Mouse (Mus musculus) limb, embryonic 11.5 days (tissue): Measurements from ENCODE around the gene Cpsf3. TPM values are rescaled to one million over a fixed set of nuclear protein-coding genes. Genes with fewer than 3 reads are reported as not detected.

Experiments
- ATAC-seq: fragments of 200-750 bp; cut with Nextera tagmentation; 2 replicates; pipeline ENCODE4 v1.8.0; 2017; ENCODE audit warnings: low read depth; ENCODE audit not compliant: insufficient number of reproducible peaks, low FRiP score, low TSS enrichment
- DNase-seq: peaks from one replicate; pipeline ENCODE4 v3.0.0-alpha.2; 2015; ENCODE audit warnings: low spot score
- H3K27ac ChIP-seq: fragments of 300-500 bp; sonication (generic); replicated peaks from 2 replicates; pipeline ENCODE4 v1.5.1; 2014; ENCODE audit warnings: low read depth, mild to moderate bottlenecking, low read length
- H3K27me3 ChIP-seq: fragments of 300-500 bp; sonication (generic); 2 replicates; pipeline ENCODE4 v1.6.1; 2014; ENCODE audit warnings: mild to moderate bottlenecking, low read length, mixed read lengths; ENCODE audit not compliant: control insufficient read depth, insufficient read depth
- H3K36me3 ChIP-seq: fragments of 300-500 bp; sonication (generic); 2 replicates; pipeline ENCODE4 v1.6.1; 2014; ENCODE audit warnings: mild to moderate bottlenecking, low read length, moderate library complexity, mixed read lengths; ENCODE audit not compliant: control insufficient read depth, insufficient read depth
- H3K4me1 ChIP-seq: fragments of 300-500 bp; sonication (generic); 2 replicates; pipeline ENCODE4 v1.6.1; 2014; ENCODE audit warnings: low read length, mixed read lengths; ENCODE audit not compliant: control insufficient read depth, insufficient read depth
- H3K4me2 ChIP-seq: fragments of 300-500 bp; sonication (generic); 2 replicates; pipeline ENCODE4 v1.6.1; 2014; ENCODE audit warnings: low read depth, mild to moderate bottlenecking, moderate library complexity; ENCODE audit not compliant: severe bottlenecking
- H3K4me3 ChIP-seq: fragments of 300-500 bp; sonication (generic); 2 replicates; pipeline ENCODE4 v1.5.1; 2014; ENCODE audit warnings: low read depth, low read length
- H3K9ac ChIP-seq: fragments of 300-500 bp; sonication (generic); 2 replicates; pipeline ENCODE4 v1.6.1; 2014; ENCODE audit warnings: mild to moderate bottlenecking, low read length
- H3K9me3 ChIP-seq: fragments of 300-500 bp; sonication (generic); 2 replicates; pipeline ENCODE4 v1.6.1; 2016; ENCODE audit warnings: low read length; ENCODE audit not compliant: control insufficient read depth
- WGBS: fragments of 180-500 bp; shearing (Covaris S2); extraction: QIAGEN DNeasy Blood & Tissue Kit; methylation state at CpG from one replicate; pipeline ENCODE4 v1.1.7; 2014; 5-methylcytosine and 5-hydroxymethylcytosine counted together
- polyA plus RNA-seq: library from polyadenylated mRNA; unstranded; fragments of >200 nt; fragmentation: Nextera tagmentation; extraction: Ambion mirVana; gene quantifications from 2 replicates; pipeline ENCODE4 v1.2.1, GENCODE M21; 2014

Cpsf3 gene
- polyA plus RNA-seq, 1 experiment from 2014 or later: 144 TPM

DNA sequence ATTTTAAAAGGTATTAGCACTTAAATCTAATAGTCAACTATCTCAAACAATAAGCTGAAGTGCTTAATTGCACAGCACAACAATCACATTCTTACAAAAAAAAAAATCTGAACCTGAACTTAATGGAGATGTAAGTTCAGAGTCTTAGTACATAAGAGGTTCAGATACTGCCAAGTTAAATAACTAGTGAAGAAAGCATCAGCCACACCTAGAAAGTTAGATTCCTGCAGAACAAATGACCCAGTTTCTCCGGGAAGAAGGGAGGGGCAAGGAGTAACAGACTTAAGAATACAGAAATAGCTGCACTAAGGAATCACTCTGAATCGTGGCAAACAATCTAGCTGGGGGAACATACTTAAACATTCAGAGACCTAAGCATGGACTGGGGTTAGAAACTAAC, 77.5 kb downstream of the Cpsf3 start:
- Histone ChIP-seq H3K4me2 (no peak overlapping the region), H3K4me1 (no peaks in the 10 kb centered on the region), H3K4me3 (no peak overlapping the region), H3K27ac (no peak overlapping the region), H3K36me3 (no peaks in the 10 kb centered on the region), H3K27me3 (no peaks in the 10 kb centered on the region), H3K9me3 (no peaks in the 10 kb centered on the region), H3K9ac (no peak overlapping the region)
- DNase-seq (no peak), ATAC-seq (no peak)
- WGBS: 89% methylated on average over 2 of the region's 2 CpGs

DNA sequence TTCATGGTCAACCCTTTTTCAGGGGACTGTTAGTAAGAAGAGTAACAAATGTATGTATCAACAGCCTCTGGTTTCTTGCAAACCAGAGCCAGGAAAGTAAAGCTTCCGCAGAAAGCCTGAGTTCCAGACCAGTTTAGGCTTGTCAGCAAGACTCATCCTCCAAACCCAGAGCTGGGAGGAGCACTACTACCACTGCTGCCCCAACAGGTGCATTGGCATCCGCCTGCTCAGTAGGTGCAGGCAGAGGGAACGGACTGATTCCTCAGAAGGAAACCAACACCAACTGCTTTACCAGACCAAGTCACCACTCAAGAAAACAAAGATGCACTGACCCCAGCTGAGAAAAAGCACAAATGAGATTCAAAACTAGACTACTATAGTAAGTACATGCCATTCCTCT, 78.0 kb downstream of the Cpsf3 start:
- 96% methylated on average over 3 of the region's 3 CpGs for WGBS
- Histone ChIP-seq H3K27me3 (no peaks in the 10 kb centered on the region), H3K27ac (no peak overlapping the region), H3K9me3 (no peaks in the 10 kb centered on the region), H3K9ac (no peak overlapping the region), H3K4me1 (no peaks in the 10 kb centered on the region), H3K36me3 (no peaks in the 10 kb centered on the region), H3K4me3 (no peak overlapping the region), H3K4me2 (no peak overlapping the region)
- DNase-seq (no peak), ATAC-seq (no peak)

Other genes starting within 250 kb of the Cpsf3 start
- gene Itgb1bp1, start 893 bp downstream of the Cpsf3 start, polyA plus RNA-seq: 41.8 and 42.9 TPM in 2 replicates
- gene Iah1, start 31.0 kb downstream of the Cpsf3 start, polyA plus RNA-seq: 61.6 and 63.0 TPM in 2 replicates
- gene Adam17, start 88.2 kb downstream of the Cpsf3 start, polyA plus RNA-seq: 41.7 and 44.4 TPM in 2 replicates
- 897 and 917 TPM in 2 replicates for gene Ywhaq, start 132.2 kb downstream of the Cpsf3 start, polyA plus RNA-seq